ENCODE assay signal across 8 mouse cellular contexts in genomic region chr3:31093627-31094351, GRCm38 (mm10). TPM values are rescaled to one million over a fixed set of nuclear protein-coding genes. Genes with fewer than 3 reads are reported as not detected.
DNase-seq lines count a peak whose midpoint lies in the region; ATAC-seq and TF ChIP-seq lines count a peak whose summit lies in the region.

No protein-coding gene starts in this region.

- peaks cover 17% of the 10 kb centered on the region for H3K36me3 ChIP-seq in embryonic facial prominence, embryonic 10.5 days (replicated peaks)
- peaks cover 18% of the 10 kb centered on the region for H3K36me3 ChIP-seq in heart, adult 2 months (ENCODE audit: control insufficient read depth, insufficient read depth, low read length)
- peaks cover 8% of the 10 kb centered on the region; the same call in 1 of the 2 replicates for H3K36me3 ChIP-seq in limb, embryonic 13.5 days
- no peaks in the 10 kb centered on the region for H3K36me3 ChIP-seq in midbrain, embryonic 15.5 days (replicated peaks)

- no peak for ATAC-seq in cerebellum, adult (ENCODE audit: insufficient number of reproducible peaks, low FRiP score, low TSS enrichment)
- ATAC-seq in limb, embryonic 13.5 days (ENCODE audit: low FRiP score, low read depth), result peak; percentile 54
- ATAC-seq in midbrain, embryonic 15.5 days (replicated peaks), result peak; percentile 58

- no peak for TF ChIP-seq CTCF in heart, adult 2 months (IDR thresholded peaks at IDR 0.05)

- WGBS in embryonic facial prominence, embryonic 10.5 days, result under 1% methylated on average over 49 of the region's 58 CpGs
- WGBS in heart, adult 2 months, result under 1% methylated on average over 48 of the region's 58 CpGs
- WGBS in limb, embryonic 13.5 days, result under 1% methylated on average over 47 of the region's 58 CpGs
- under 1% methylated on average over 38 of the region's 58 CpGs for WGBS in midbrain, embryonic 15.5 days

- H3K79me2 ChIP-seq in heart, adult 2 months (replicated peaks; ENCODE audit: control insufficient read depth, insufficient read depth, low read length), result no peaks in the 10 kb centered on the region

- H3K4me3 ChIP-seq in embryonic facial prominence, embryonic 10.5 days, result peak overlapping the region; percentile 98
- H3K4me3 ChIP-seq in heart, adult 2 months, result peak overlapping the region; percentile 80
- H3K4me3 ChIP-seq in limb, embryonic 13.5 days, result peak overlapping the region; percentile 97
- peak overlapping the region; percentile 88 for H3K4me3 ChIP-seq in midbrain, embryonic 15.5 days

- TF ChIP-seq EP300 in heart, adult 2 months (IDR thresholded peaks at IDR 0.05; ENCODE audit: insufficient read depth, low read depth, low read length), result no peak

- no peaks in the 10 kb centered on the region for H3K27me3 ChIP-seq in embryonic facial prominence, embryonic 10.5 days (replicated peaks; ENCODE audit: low read depth, poor library complexity, severe bottlenecking)
- no peaks in the 10 kb centered on the region for H3K27me3 ChIP-seq in heart, adult 2 months (ENCODE audit: control insufficient read depth, insufficient read depth, low read length)
- no peaks in the 10 kb centered on the region for H3K27me3 ChIP-seq in limb, embryonic 13.5 days
- no peaks in the 10 kb centered on the region for H3K27me3 ChIP-seq in midbrain, embryonic 15.5 days (replicated peaks)

- peak; percentile 51 for DNase-seq in cerebellum, adult 11 months
- peak; percentile 85 for DNase-seq in embryonic facial prominence, embryonic 10.5 days (ENCODE audit: low spot score)
- DNase-seq in heart, adult 2 months, result peak; percentile 80 to 85
- DNase-seq in kidney, adult 8-10 months, result peak; percentile 60 to 67
- peak; percentile 64 to 68 for DNase-seq in spleen, adult 18-20 months

- H3K9me3 ChIP-seq in embryonic facial prominence, embryonic 10.5 days, result no peaks in the 10 kb centered on the region
- no peaks in the 10 kb centered on the region for H3K9me3 ChIP-seq in limb, embryonic 13.5 days
- H3K9me3 ChIP-seq in midbrain, embryonic 15.5 days, result no peaks in the 10 kb centered on the region

- H3K9ac ChIP-seq in heart, adult 2 months (ENCODE audit: low read depth, low read length), result peak overlapping the region; percentile 80
- H3K9ac ChIP-seq in limb, embryonic 13.5 days, result peak overlapping the region; percentile 76
- peak overlapping the region; percentile 88 for H3K9ac ChIP-seq in midbrain, embryonic 15.5 days

- peak overlapping the region; percentile 79 for H3K4me2 ChIP-seq in limb, embryonic 13.5 days (replicated peaks)
- peak overlapping the region; percentile 81 for H3K4me2 ChIP-seq in midbrain, embryonic 15.5 days

- peak overlapping the region; percentile 99 for H3K27ac ChIP-seq in embryonic facial prominence, embryonic 10.5 days (replicated peaks)
- peak overlapping the region; percentile 99 for H3K27ac ChIP-seq in heart, adult 2 months
- peak overlapping the region; percentile 99 for H3K27ac ChIP-seq in limb, embryonic 13.5 days
- peak overlapping the region; percentile 100 for H3K27ac ChIP-seq in midbrain, embryonic 15.5 days

- intact Hi-C loops in heart, adult 2 months (cut with DNase I), result loop anchor here (1.0 to 10.0 kb wide), 6 partner anchors 17 to 299 kb away; partner anchors contain the start of genes Phc3 and Sec62

- peaks cover 39% of the 10 kb centered on the region for H3K4me1 ChIP-seq in embryonic facial prominence, embryonic 10.5 days
- H3K4me1 ChIP-seq in heart, adult 2 months (ENCODE audit: control insufficient read depth, insufficient read depth, low read length), result peaks cover 11% of the 10 kb centered on the region
- peaks cover 34% of the 10 kb centered on the region for H3K4me1 ChIP-seq in limb, embryonic 13.5 days
- peaks cover 28% of the 10 kb centered on the region for H3K4me1 ChIP-seq in midbrain, embryonic 15.5 days

- peak; percentile 61 for TF ChIP-seq POLR2A in heart, adult 2 months (IDR thresholded peaks at IDR 0.05; ENCODE audit: insufficient read depth, low read depth, low read length)

RNA-seq across cellular contexts. Expression of gene Skil, which starts 1.1 kb away (rescaled TPM):
- polyA plus RNA-seq in embryonic facial prominence, embryonic 10.5 days (2016; fragmentation: Nextera tagmentation; extraction: Ambion mirVana), result 32.5 and 33.6 TPM in 2 replicates
- total RNA-seq in heart, adult 2 months (2021), result 10 to 100 TPM; 14.2 to 15.4 TPM
- polyA plus RNA-seq in heart, adult 2 months (2012; rRNA removed), result 8.0 and 13.8 TPM in 2 replicates
- 27.2 and 30.2 TPM in 2 replicates for polyA plus RNA-seq in limb, embryonic 13.5 days (2015; fragmentation: Nextera tagmentation; extraction: Ambion mirVana)
- 25.9 and 29.5 TPM in 2 replicates for polyA plus RNA-seq in midbrain, embryonic 15.5 days (2015; fragmentation: Nextera tagmentation; extraction: Ambion mirVana)

RNA-seq across cellular contexts. Expression of gene Cldn11, which starts 55.9 kb away (rescaled TPM):
- polyA plus RNA-seq in embryonic facial prominence, embryonic 10.5 days (2016; fragmentation: Nextera tagmentation; extraction: Ambion mirVana), result 11.2 and 19.4 TPM in 2 replicates
- total RNA-seq in heart, adult 2 months (2021), result under 1 TPM; 0.57 to 0.68 TPM
- 0.59 and 0.94 TPM in 2 replicates for polyA plus RNA-seq in heart, adult 2 months (2012; rRNA removed)
- polyA plus RNA-seq in limb, embryonic 13.5 days (2015; fragmentation: Nextera tagmentation; extraction: Ambion mirVana), result 9.4 and 10.7 TPM in 2 replicates
- polyA plus RNA-seq in midbrain, embryonic 15.5 days (2015; fragmentation: Nextera tagmentation; extraction: Ambion mirVana), result 57.8 and 75.1 TPM in 2 replicates
